ENCODE assay signal across 22 mouse cellular contexts in genomic region chr7:19337122-19337521, GRCm38 (mm10). TPM values are rescaled to one million over a fixed set of nuclear protein-coding genes. Genes with fewer than 3 reads are reported as not detected.
DNase-seq lines count a peak whose midpoint lies in the region; ATAC-seq and TF ChIP-seq lines count a peak whose summit lies in the region.
"Had no signal": no experiment of that assay in that cellular context is flagged by ENCODE, and none has a peak within 500 bp of the region (broad histone marks: within the 10 kb centered on the region; RNA-seq: fewer than 3 reads in every experiment).

No protein-coding gene starts in this region.

- TF ChIP-seq CTCF in layer of hippocampus, adult 2 months (conservative IDR thresholded peaks at IDR 0.05) = no peak
- no peak for TF ChIP-seq CTCF in cortical plate, adult 2 months (IDR thresholded peaks at IDR 0.05; ENCODE audit: extremely low read depth, insufficient read depth, low read length)
- no peak for TF ChIP-seq CTCF in olfactory bulb, adult 2 months (IDR thresholded peaks at IDR 0.05; ENCODE audit: insufficient read depth, low read depth, low read length)

- H3K4me3 ChIP-seq in layer of hippocampus, adult 2 months = peak overlapping the region; percentile 17; the same call in 1 of the 2 replicates
- no peak overlapping the region for H3K4me3 ChIP-seq in cortical plate, adult 2 months (ENCODE audit: insufficient read depth, low read length)
- no peak overlapping the region for H3K4me3 ChIP-seq in olfactory bulb, adult 2 months (ENCODE audit: insufficient read depth, low read depth, low read length)
- no peak overlapping the region for H3K4me3 ChIP-seq in intestine, embryonic 16.5 days (ENCODE audit: low read length)
- H3K4me3 ChIP-seq: embryonic facial prominence, embryonic 10.5 days; forebrain, embryonic 13.5 days; neural tube, embryonic 13.5 days had no signal

- no peak for ATAC-seq in intestine, embryonic 16.5 days
- ATAC-seq: forebrain, embryonic 13.5 days; lung, postnatal 0 days had no signal

- WGBS in olfactory bulb, adult 2 months = 56% methylated on average over 10 of the region's 10 CpGs
- WGBS in intestine, embryonic 16.5 days = 56% methylated on average over 10 of the region's 10 CpGs

- H3K4me1 ChIP-seq in cortical plate, adult 2 months (ENCODE audit: control insufficient read depth, insufficient read depth, low read length) = peaks cover 8% of the 10 kb centered on the region
- peaks cover 34% of the 10 kb centered on the region for H3K4me1 ChIP-seq in olfactory bulb, adult 2 months (ENCODE audit: control insufficient read depth, insufficient read depth, low read length)
- peaks cover 13% of the 10 kb centered on the region for H3K4me1 ChIP-seq in intestine, embryonic 16.5 days (ENCODE audit: control insufficient read depth, insufficient read depth, low read length)

- H3K36me3 ChIP-seq in intestine, embryonic 16.5 days (ENCODE audit: control insufficient read depth, insufficient read depth, low read length) = no peaks in the 10 kb centered on the region
- H3K36me3 ChIP-seq: embryonic facial prominence, embryonic 10.5 days; neural tube, embryonic 13.5 days had no signal

- no peaks in the 10 kb centered on the region for H3K9me3 ChIP-seq in intestine, embryonic 16.5 days (ENCODE audit: control insufficient read depth, low read length)
- H3K9me3 ChIP-seq: embryonic facial prominence, embryonic 10.5 days; forebrain, embryonic 13.5 days; neural tube, embryonic 13.5 days had no signal

- no peaks in the 10 kb centered on the region for H3K27me3 ChIP-seq in intestine, embryonic 16.5 days (replicated peaks; ENCODE audit: control insufficient read depth, insufficient read depth, low read length)

- DNase-seq in heart, adult 11 months = peak; percentile 92
- DNase-seq in heart, adult 9 months (ENCODE audit: low spot score in 2 of 2) = no peak
- DNase-seq in layer of hippocampus, adult 2 months (ENCODE audit: low spot score in 2 of 2) = peak in 1 of 2 experiments; percentile 46
- DNase-seq in layer of hippocampus, adult 9-10 months (ENCODE audit: low spot score) = no peak
- DNase-seq: B cell, adult 2 months; cerebellum, adult 8-10 months; kidney, adult 9 months; kidney, postnatal 25 days; left cerebral cortex, postnatal 4 days; liver; midbrain, embryonic 14.5 days; right cerebral cortex, postnatal 14 days; thymus, adult 2 months had no signal

- no peak overlapping the region for H3K9ac ChIP-seq in intestine, embryonic 16.5 days (ENCODE audit: low read depth, low read length)
- H3K9ac ChIP-seq: forebrain, embryonic 13.5 days; hindbrain, embryonic 14.5 days; neural tube, embryonic 13.5 days had no signal

- H3K27ac ChIP-seq in layer of hippocampus, adult 2 months = peak overlapping the region; percentile 90
- H3K27ac ChIP-seq in cortical plate, adult 2 months (ENCODE audit: insufficient read depth, low read length) = peak overlapping the region; percentile 60; the same call in 1 of the 2 replicates
- H3K27ac ChIP-seq in olfactory bulb, adult 2 months (ENCODE audit: insufficient read depth, low read depth, low read length) = peak overlapping the region; percentile 62; the same call in 1 of the 2 replicates
- no peak overlapping the region for H3K27ac ChIP-seq in intestine, embryonic 16.5 days (ENCODE audit: low read length)
- H3K27ac ChIP-seq: embryonic facial prominence, embryonic 10.5 days; forebrain, embryonic 13.5 days; hindbrain, embryonic 14.5 days; neural tube, embryonic 13.5 days had no signal

- no peak overlapping the region for H3K4me2 ChIP-seq in intestine, embryonic 16.5 days (ENCODE audit: low read depth, low read length)
- H3K4me2 ChIP-seq: forebrain, embryonic 13.5 days; hindbrain, embryonic 14.5 days; neural tube, embryonic 13.5 days had no signal

- TF ChIP-seq POLR2A in cortical plate, adult 2 months (IDR thresholded peaks at IDR 0.05; ENCODE audit: extremely low read depth, insufficient read depth, low read length) = no peak
- no peak for TF ChIP-seq POLR2A in olfactory bulb, adult 2 months (IDR thresholded peaks at IDR 0.05; ENCODE audit: insufficient read depth, low read depth, low read length)

RNA-seq across cellular contexts. Expression of gene Ercc1, which starts 7.5 kb away (rescaled TPM):
- 10 to 100 TPM; 51.7 to 51.9 TPM for total RNA-seq in layer of hippocampus, adult 2 months (2021)
- 53.8 and 59.1 TPM in 2 replicates for polyA plus RNA-seq in cortical plate, adult 2 months (2012; rRNA removed)
- polyA plus RNA-seq in olfactory bulb, adult 2 months (2012; ENCODE audit: insufficient read depth, insufficient read length, low replicate concordance, missing spikeins) = not detected in 2 replicates
- polyA plus RNA-seq in intestine, embryonic 16.5 days (2015; fragmentation: Nextera tagmentation; extraction: Ambion mirVana) = 45.8 and 51.3 TPM in 2 replicates

RNA-seq across cellular contexts. Expression of gene Cd3eap, which starts 22.2 kb away (rescaled TPM):
- total RNA-seq in layer of hippocampus, adult 2 months (2021) = 10 to 100 TPM; 18.1 to 19.5 TPM
- polyA plus RNA-seq in cortical plate, adult 2 months (2012; rRNA removed) = 14.4 and 14.6 TPM in 2 replicates
- not detected in 2 replicates for polyA plus RNA-seq in olfactory bulb, adult 2 months (2012; ENCODE audit: insufficient read depth, insufficient read length, low replicate concordance, missing spikeins)
- 19.1 and 24.3 TPM in 2 replicates for polyA plus RNA-seq in intestine, embryonic 16.5 days (2015; fragmentation: Nextera tagmentation; extraction: Ambion mirVana)

RNA-seq across cellular contexts. Expression of gene Ppp1r13l, which starts 22.4 kb away (rescaled TPM):
- total RNA-seq in layer of hippocampus, adult 2 months (2021) = 1 to 10 TPM; 6.1 to 6.9 TPM
- 5.0 and 5.4 TPM in 2 replicates for polyA plus RNA-seq in cortical plate, adult 2 months (2012; rRNA removed)
- polyA plus RNA-seq in olfactory bulb, adult 2 months (2012; ENCODE audit: insufficient read depth, insufficient read length, low replicate concordance, missing spikeins) = not detected in 2 replicates
- polyA plus RNA-seq in intestine, embryonic 16.5 days (2015; fragmentation: Nextera tagmentation; extraction: Ambion mirVana) = 3.1 and 4.2 TPM in 2 replicates

RNA-seq across cellular contexts. Expression of gene Fosb, which starts 27.3 kb away (rescaled TPM):
- total RNA-seq in layer of hippocampus, adult 2 months (2021) = 10 to 100 TPM; 12.8 to 14.1 TPM
- polyA plus RNA-seq in cortical plate, adult 2 months (2012; rRNA removed) = 5.1 and 7.1 TPM in 2 replicates
- polyA plus RNA-seq in olfactory bulb, adult 2 months (2012; ENCODE audit: insufficient read depth, insufficient read length, low replicate concordance, missing spikeins) = not detected in 2 replicates
- 0.10 and 0.21 TPM in 2 replicates for polyA plus RNA-seq in intestine, embryonic 16.5 days (2015; fragmentation: Nextera tagmentation; extraction: Ambion mirVana)
- polyA plus RNA-seq: embryonic facial prominence, embryonic 10.5 days; liver, embryonic 16.5 days; midbrain, embryonic 14.5 days had no signal

RNA-seq across cellular contexts. Expression of gene Ercc2, which starts 44.7 kb away (rescaled TPM):
- total RNA-seq in layer of hippocampus, adult 2 months (2021) = 10 to 100 TPM; 36.4 to 36.5 TPM
- 41.4 and 48.3 TPM in 2 replicates for polyA plus RNA-seq in cortical plate, adult 2 months (2012; rRNA removed)
- not detected in 2 replicates for polyA plus RNA-seq in olfactory bulb, adult 2 months (2012; ENCODE audit: insufficient read depth, insufficient read length, low replicate concordance, missing spikeins)
- polyA plus RNA-seq in intestine, embryonic 16.5 days (2015; fragmentation: Nextera tagmentation; extraction: Ambion mirVana) = 15.5 and 17.6 TPM in 2 replicates

Comparison
In these comparisons a context has a peak if more than half of its experiments do, and no peak if none do; other contexts are left out.
1. RNA of gene Ercc1, which starts 7.5 kb away (polyA plus RNA-seq): 53.8 to 59.1 TPM in cortical plate, adult 2 months and 45.8 to 51.3 TPM in intestine, embryonic 16.5 days; not detected in olfactory bulb, adult 2 months; every median in the first group is over 10 times any median in the second.
2. RNA of gene Cd3eap, which starts 22.2 kb away (polyA plus RNA-seq): 19.1 to 24.3 TPM in intestine, embryonic 16.5 days and 14.4 to 14.6 TPM in cortical plate, adult 2 months; not detected in olfactory bulb, adult 2 months; every median in the first group is over 10 times any median in the second.